Mouse (Mus musculus) right cerebral cortex, postnatal 14 days (tissue): ENCODE measurements around the gene Proser1.

ENCODE experiments used
- DNase-seq: peaks from one replicate; pipeline ENCODE4 v3.0.0; 2022

Gene Proser1

DNA sequence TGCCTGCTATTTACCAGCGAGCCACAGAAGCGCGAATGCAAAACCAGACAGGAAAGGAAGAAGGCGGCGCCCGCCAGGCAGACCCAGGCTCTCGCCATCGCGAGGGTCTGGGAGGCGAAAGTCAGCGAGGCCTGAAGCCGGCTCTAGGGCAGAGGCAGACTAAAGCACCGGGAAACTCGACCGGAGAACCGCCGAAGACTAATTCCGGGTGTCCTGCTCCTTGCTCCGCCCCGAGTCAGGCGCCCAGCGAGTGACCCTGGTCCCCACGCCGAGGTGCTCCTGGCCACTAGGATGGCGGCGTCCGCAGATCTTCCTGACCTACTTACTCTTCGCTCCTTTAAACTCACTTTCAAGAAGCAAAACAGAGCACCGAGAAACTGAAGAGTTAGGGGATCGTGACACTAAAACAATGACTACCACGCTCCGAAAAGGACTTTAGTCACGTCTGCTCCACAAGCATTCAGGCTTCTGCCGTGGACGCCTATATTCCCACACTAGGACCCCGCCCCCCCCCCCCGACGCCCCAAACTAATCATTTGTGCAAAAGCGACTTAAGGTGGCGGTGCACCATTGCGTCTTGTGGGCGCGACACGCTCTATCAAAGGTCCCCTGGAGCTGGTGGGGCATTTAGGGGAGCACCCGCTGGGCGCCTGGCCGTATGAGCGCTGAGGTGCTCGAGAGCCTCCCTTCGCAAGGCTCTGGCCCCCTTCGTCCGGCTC is at the start of gene Proser1, which contains the start of gene Nhlrc3:
TSS of gene Proser1 (plus strand) at position 621 of the 719 bp plus-strand sequence.
TSS of gene Nhlrc3 (minus strand) at position 287 of the 719 bp plus-strand sequence.
- peak; percentile 93 for DNase-seq

DNA sequence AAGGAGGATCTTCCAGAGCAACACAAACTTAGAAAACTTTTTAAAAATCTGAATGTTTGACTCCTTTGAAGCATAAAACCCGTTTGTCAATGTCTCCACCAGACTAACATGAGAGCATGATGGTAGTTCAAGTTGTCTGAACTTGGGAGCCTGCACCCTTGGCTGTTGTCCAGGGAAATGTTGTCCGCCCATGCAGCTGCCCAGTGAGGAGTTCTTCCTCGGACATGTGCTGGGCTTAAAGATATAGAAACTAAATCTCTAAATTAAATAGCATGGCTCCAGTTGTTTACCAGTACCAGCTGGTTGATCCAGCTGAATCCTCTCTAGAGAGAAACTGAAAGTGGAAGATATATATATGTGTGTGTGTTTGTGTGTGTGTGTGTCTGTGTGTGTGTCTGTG is 49.5 kb upstream of the Proser1 start:
- no peak for DNase-seq

DNA sequence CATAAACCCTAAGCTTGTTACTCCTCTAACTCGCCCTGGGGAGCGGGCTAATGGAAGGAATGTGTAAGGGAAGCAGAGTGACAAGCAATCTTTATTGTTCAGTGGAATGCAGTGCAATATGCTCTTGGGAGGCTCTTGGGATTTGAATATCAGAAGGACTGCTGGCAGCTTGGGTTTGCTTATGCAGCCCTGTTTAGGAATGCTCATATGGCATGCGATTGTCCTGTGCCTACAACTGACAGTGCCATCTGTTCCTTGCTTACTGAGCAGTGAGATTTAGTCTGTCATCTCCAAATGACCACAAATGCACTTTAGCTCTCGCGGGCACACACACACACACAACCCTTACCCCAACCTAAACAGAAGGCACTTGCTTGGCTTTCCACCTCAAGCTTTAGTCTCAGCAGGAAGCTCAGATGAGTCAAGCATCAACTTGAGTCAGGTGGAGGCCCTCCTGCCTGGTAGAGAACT is 47.4 kb upstream of the Proser1 start:
- no peak for DNase-seq

DNA sequence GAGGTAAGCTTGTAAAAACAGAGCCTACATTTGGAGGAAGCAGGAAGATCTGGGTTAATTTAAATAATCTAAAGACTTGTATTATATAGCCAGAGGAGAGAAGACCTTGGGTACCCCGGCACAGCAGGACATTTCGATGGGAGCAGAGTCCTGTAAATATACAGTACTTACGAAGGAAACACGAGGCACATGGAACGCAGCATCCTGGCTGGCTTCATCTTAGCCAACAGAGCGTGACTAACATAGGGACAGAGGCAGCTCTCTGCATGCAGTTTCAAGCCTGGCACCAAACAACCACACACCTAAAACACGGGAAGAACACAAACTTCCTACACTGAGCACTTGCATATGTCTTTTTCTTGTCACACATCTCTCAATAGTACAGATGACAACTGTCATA is 45.8 kb upstream of the Proser1 start:
- no peak for DNase-seq

DNA sequence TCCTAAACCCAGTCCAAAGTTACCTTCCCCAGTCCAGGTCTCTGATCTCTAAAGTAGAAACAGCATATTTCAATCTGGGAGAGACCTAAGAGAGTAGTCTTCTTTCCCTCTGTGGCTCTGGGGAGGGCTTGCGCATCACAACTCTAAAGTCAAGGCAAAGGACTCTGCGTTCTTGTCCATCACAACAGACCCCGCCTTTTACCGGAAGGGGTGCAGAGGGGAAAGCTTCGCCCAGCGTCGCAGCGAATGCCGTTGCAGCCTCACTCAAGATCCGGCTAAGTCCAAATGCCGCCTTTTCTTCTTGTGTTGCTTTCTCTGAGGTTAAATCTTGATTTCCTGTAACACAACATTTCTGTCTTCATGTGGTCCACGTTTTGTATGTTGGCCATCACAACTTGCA is 41.8 kb upstream of the Proser1 start:
- no peak for DNase-seq

DNA sequence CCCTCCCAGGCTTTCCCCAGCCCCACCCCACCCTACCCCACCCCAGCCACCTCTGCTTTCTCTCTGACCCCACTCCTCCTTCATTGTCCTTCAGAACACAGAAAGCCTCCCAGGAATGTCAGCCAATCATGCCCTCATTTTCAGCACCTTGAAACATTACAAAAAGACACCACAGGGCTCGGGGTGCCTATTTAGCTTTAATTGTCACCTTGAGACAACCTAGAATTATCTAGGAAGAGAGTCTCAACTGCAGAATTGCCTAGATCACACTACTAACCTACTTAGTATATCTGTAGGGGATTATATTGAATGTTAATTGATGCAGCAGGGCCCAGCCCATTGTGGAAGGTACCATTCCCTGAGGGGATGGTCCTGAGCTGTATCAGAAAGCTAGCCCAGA is 40.8 kb upstream of the Proser1 start:
- DNase-seq, result no peak

DNA sequence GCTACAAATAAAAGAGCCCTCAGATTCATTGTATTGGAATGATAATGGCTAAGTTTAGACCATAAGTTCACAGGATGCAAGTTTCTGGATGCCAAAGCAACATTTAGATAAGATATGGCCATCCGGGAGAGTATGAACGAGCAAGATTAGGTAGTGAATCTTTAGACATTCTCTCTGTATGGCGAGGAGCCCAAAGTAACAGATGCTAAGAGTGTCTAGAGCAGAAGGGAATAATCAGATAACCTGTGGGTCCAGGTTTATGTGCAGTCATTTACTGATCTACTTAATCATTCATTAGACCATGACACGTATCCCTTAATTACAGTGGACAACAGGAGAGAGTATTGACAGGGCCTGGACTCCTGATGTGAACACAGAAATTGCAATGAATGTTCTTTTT is 39.9 kb upstream of the Proser1 start:
- DNase-seq, result no peak

DNA sequence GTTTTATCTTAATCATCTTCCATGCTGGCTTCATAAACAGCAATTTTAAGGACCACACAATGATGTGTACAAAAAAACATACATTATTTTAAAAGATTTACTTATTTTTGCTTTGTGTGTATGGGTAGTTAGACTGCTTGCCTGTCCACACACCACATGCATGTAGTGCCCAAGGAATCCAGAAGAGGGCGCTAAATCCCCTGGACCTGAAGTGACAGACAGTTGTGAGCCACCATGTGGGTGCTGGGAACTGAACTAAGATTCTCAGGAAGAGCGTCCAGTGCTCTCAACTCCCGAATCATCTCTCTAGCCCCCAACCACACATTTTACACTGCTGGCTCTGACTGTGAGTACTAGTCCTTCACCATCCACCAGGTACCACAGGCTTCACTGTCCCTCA is 28.9 kb upstream of the Proser1 start:
- DNase-seq, result no peak

DNA sequence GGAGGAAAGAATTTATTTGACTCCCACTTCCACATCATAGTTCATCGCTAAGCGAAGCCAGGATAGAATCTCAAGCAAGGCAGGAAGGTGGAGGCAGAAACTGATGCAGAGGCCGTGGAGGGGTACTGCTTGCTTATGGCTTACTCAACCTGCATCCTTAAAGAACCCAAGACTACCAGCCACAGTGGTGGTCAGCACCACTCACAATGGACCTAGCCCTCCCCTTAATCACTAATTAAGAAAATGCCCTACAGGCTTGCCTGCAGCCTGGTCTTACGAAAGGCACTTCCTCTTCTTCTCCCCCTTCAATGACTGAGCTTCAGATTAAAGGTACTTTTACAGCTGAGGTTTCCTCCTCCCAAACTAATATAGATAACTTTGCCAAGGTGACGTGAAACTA is 26.9 kb upstream of the Proser1 start:
- no peak for DNase-seq

DNA sequence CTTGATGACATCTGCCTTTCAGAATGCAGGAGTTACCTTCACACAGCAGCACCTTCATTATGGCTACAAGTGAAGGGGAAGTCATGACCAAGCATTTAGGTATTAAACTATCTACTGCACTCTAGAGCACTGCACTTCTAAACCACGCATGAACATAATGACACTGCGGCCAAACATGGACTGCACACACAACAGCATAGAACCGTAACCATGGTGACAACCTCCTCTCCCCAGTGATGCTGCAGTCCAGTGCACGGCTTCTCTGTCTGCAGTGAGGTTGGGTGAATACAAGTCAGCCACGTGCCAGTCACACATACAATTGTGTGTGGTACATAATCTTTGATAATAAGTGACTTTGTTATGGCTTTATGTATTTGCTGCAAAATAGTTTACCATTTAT is 17.9 kb upstream of the Proser1 start:
- DNase-seq, result no peak

DNA sequence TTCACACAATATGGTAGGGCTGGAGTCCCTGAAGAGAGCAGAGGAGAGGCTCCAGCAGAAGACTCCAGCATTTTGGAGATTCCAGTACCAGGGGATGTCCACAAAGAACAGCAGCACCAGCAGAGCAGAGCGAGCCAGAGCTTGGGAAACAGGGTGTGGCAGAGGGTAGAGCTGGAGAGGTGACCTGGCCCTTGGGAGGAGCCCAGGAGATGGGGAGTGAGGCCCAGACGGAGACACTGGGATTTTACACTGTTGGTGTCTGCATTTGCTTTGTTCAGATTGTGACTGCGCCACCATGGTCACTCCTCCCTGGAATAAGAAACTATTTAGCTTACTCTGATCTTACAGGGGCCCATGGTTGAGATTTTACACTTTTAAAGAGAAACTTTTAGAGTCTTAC is 16.7 kb upstream of the Proser1 start:
- no peak for DNase-seq

DNA sequence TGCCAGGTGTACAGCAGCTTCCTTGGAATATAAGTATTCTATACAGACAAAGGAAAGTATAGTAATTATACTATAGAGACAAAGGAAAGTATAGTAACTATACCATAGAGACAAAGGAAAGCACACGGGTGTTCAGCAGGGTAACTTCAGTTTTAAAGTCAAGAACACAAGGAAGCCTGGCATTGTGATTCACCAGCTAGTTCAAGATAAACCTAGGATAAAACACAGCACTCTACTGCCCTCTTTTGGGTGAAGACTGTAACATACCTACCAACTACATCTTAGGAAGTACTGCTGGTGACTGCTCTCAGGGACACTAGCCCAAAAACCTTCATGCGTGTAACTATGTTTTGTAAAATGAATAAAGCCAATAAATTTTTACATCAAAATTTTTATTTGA is 15.3 kb upstream of the Proser1 start:
- no peak for DNase-seq

DNA sequence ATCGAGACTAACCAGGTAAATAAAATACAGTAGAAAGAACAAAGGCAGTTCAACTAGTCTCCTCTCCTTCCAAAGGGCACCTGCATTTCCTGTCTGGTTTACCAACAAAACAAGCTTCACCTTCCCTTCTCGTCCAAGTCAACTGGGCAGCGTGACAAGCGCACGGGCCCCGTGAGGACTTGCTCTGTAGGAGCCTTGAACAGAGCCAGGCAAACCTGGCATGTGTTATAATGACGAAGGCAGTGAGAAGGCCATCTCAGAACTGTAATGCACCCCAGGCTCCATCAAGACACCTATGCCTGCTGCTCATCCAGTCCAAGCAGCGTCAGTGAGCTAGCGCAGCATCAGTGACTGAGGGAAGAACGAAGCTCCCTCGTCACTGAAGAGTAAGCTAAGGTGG is 12.8 kb upstream of the Proser1 start:
- no peak for DNase-seq

DNA sequence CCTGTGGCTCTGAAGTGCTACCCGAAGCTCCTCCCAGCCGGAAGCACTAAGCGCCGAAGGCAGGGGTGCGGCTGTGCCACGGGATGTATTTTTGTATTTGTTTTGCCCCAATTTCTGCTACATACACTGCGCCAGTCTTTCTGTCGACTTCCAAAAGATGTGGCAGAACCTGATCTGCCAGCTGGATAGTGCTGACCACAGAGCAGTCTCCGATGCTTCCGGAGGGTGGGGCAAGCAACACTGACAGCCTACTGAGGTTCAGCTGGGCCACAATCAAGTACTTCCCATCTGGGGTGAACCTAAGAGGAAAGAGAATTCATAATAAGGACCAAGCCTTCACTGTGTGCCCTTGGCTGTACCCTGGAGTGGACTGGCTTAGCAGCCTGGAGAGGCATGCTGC is 11.1 kb upstream of the Proser1 start:
- no peak for DNase-seq

DNA sequence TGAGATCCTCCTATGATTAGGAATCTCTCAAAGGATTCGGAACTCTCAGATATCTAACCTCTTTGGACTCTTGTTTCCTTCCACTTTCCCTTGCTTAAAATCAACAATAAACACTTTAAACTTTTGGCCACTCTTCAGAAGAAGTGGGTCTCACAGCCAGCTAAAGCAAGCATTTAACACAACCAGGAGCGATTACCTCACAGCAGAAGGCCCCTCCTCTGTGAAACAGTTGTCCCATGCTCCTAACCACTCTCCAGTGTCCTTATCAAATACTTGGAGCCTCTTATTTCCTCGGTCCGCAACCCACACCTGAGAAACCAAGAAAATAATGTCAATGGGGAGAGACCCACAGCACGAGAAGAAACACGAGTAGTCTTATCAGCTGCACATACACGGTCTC is 10.1 kb upstream of the Proser1 start:
- no peak for DNase-seq

DNA sequence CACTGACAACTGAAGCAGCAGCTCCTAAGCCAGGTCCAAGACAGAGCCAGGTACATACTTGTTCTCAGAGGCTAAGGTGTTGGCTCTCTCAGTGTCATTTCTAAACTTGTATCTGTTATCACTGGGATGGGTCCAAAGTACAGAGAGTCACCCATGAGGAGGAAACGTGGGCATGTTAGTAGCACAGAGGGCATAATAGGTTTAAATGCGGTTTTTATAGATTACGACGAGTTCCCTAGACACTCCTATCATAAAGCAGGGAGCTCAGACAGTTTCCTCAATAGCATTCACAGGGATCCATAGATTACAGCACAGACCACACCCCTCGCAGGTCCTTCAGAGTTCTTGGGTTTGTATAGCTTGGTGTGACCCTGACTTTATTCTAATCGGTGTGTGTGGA is 9.5 kb upstream of the Proser1 start:
- DNase-seq, result no peak

DNA sequence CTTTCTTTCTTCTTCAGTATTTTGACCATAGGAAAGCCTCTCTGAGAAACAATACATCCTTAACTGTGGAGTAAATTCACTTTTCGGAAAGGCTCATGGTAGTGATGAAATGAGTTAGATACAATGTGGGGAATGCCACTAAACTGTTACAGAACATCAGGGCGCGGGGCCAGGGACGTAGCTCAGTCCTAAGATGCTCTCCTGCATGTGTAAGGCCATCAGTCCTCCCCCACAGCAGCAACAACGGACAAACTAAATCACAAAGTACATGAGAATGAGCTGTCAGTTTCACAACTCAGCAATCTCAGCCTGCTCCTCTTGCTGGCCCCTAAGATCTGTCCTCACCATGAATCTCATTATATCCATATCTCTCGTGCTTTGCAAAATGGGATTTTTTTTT is 8.9 kb upstream of the Proser1 start:
- DNase-seq, result no peak

DNA sequence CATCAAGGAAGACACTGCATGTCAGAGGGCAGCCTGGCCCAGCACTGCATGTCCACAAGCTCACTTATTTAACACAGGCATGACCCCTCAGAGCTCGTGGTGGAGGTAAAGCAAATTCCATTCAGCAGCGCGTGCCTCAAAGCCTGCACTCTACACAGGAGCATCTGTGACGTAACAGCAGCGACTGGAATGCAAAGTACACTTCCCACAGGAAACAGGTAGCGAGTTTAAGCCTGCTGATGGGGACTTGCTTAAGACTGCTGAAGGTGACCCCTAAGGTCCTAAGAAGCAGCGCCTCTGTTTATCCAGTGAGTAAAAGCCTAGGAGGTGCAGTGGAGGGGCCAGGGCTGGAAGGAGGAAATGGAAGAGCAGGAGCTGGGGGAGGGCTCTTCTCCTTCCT is 8.5 kb upstream of the Proser1 start:
- DNase-seq, result no peak

DNA sequence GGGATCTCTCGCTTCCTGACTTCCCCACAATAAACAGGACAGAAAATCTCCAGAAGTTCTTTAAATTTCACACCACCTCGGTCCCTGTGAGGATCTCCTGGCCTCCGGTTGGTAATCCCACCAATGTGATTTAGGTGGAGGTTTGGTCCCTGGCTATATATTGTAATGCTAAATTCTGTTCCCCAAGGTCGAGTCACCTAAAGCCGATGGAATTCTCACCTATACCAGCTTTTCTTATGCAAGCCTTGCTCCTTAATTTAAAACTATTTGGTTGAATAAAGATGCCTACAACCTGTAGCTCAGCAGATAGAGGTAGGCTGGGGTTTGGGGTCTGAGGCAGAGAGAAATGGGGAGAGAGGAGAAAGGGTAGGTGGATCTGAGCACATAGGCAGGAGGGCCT is 5.7 kb upstream of the Proser1 start:
- no peak for DNase-seq

DNA sequence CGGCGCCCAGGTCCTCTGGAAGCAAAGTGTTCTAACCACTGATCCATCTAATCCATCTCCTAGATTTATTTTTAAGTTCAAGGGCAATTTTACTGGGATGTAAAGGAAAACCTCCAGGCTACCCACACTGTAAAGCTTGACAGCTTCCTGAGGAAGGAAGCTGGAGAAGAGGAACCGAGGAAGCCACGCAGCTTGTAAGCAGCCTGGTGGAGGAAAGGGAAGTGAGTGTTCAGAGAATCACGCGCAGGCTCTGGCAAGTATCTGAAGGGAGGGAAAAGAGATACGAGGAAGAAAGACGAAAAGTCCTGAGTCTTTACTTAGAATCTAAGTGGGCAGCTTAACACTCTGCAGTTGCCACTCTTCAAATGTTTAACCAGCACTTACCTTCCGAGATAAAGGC is 3.4 kb upstream of the Proser1 start:
- no peak for DNase-seq

DNA sequence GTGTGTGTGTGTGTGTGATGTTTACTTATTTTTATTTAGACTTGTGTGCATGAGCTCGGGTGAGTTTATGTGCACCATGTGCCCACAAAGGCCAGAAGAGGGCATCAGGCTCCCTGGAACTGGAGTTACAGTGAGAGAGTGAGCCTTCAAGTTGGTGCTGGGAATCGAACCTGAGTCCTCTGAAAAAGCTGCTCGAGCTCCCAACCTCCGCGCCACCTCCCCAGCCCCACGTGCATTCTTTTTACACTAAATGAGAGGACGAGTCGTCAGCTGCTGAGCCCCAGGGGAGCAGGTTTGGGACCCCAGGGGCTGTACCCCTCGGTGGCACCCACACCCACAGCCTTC is 793 bp upstream of the Proser1 start:
- no peak for DNase-seq

DNA sequence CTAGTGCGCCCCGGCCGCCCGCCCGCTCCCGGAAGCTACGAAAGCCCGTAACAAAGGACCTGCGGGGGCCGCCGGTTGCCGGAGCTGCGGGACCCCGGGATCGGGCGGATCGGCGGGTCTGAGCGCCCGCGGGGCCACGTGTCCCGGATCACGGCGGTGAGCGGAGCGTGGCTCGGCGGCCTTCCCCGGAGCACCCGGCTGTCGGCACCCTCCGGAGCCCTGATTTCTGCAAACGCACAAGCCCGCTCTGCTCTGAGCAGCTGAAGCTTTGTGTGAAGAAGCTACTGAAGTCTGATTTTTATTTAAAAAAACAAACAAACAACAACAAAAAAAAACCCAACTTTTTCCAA is 274 bp downstream of the Proser1 start:
- no peak for DNase-seq

DNA sequence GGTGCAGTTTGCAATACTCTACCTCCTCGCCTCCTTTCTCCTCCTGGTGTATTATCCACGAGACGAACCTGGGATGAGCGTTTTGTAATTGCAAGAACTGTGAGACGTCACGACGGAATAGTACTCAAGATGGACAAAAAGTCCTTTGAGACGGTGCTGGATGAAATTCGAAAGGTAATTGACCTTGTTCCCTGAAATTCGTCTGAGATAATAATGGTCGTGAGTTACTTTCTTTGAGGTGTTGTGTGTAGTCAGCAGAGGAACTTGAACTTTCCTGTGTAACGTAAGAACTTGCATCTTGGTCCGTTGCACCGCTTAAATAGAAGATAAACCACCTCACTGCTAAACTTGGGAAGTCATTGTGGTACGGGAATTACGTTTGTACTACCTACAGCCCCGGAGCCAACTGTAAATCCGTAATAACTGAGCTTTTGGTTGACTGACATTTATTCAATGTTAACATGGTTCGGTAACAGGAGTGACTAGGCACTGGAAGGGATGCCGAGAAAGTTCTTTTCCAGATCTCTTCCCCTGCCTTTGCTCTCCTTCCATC is 756 bp downstream of the Proser1 start:
- DNase-seq, result no peak

DNA sequence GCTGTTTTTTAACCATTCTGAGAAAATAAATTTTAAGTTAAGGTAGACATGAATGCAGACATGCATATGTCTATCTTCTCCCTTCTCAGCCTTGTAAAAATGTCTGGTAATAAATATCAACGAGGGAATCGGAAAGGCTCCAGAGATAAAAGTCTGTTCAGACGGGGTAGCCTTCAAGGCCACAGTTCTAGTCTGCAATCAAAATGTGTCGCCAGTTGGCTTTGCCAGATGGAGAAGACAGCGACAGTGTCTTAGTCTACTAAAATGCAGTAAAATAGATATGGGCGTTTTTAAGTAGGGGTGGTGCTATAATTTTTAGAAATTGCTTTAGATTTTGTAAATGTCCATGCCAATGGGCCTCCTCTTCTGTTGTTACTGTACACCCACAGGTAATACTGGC is 1.9 kb downstream of the Proser1 start:
- DNase-seq, result no peak

DNA sequence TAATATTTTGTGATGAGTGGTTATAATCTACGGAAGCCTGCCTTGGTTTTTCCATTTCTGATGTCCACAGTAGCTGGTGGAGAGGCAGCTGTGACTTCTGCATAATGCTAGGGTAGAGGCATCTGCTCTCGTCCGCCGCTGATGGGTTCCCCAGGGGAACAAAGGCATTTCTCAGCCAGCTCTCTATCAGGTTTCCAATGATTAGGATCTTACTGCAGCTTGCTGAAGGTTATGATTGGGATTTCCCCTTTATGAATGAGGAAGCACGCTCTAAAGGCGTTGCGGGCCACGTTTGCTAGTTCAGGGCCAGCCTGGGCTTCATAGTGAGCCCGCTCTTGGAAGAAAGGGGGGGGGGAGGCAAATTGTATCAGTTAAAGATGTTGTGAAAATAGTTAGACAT is 3.0 kb downstream of the Proser1 start:
- DNase-seq, result no peak
